Mouse (Mus musculus) hindbrain, postnatal 0 days (tissue): ENCODE results near the gene Pparg. TPM values are rescaled to one million over a fixed set of nuclear protein-coding genes. Genes with fewer than 3 reads are reported as not detected.

Experiments used
- ATAC-seq: fragments of 200-750 bp; cut with Nextera tagmentation; 2 replicates; pipeline ENCODE4 v1.8.0; 2017; ENCODE audit warnings: mild to moderate bottlenecking, moderate TSS enrichment, moderate library complexity
- DNase-seq: peaks from one replicate; pipeline ENCODE4 v3.0.0-alpha.2; 2015; ENCODE audit warnings: low spot score
- H3K27ac ChIP-seq: fragments of 300-500 bp; sonication (generic); 2 replicates; pipeline ENCODE4 v1.5.1; 2014; ENCODE audit warnings: mild to moderate bottlenecking
- H3K27me3 ChIP-seq: fragments of 300-500 bp; sonication (generic); 2 replicates; pipeline ENCODE4 v1.6.1; 2014; ENCODE audit warnings: low read length, mixed read lengths; ENCODE audit not compliant: insufficient read depth
- H3K36me3 ChIP-seq: fragments of 300-500 bp; sonication (generic); 2 replicates; pipeline ENCODE4 v1.6.1; 2014; ENCODE audit warnings: low read length, mixed read lengths; ENCODE audit not compliant: insufficient read depth
- H3K4me1 ChIP-seq: fragments of 300-500 bp; sonication (generic); 2 replicates; pipeline ENCODE4 v1.6.1; 2014; ENCODE audit warnings: antibody characterized with exemption, low read length, mixed read lengths; ENCODE audit not compliant: insufficient read depth
- H3K4me2 ChIP-seq: fragments of 300-500 bp; sonication (generic); 2 replicates; pipeline ENCODE4 v1.6.1; 2014; ENCODE audit warnings: low read depth, mild to moderate bottlenecking, low read length, moderate library complexity, mixed read lengths
- H3K4me3 ChIP-seq: fragments of 300-500 bp; sonication (generic); 2 replicates; pipeline ENCODE4 v1.5.1; 2014; ENCODE audit warnings: low read length
- H3K9ac ChIP-seq: fragments of 300-500 bp; sonication (generic); replicated peaks from 2 replicates; pipeline ENCODE4 v1.6.1; 2014; ENCODE audit warnings: mild to moderate bottlenecking, low read length, moderate library complexity, mixed read lengths
- H3K9me3 ChIP-seq: fragments of 300-500 bp; sonication (generic); 2 replicates; pipeline ENCODE4 v1.6.1; 2016; ENCODE audit warnings: low read length, mixed read lengths
- CTCF ChIP-seq: IDR thresholded peaks from 2 replicates; pipeline ENCODE4 v1.5.1; 2016; ENCODE audit warnings: antibody characterized with exemption, control low read depth, low read depth
- WGBS: fragments of 180-500 bp; shearing (Covaris S2); extraction: QIAGEN DNeasy Blood & Tissue Kit; methylation state at CpG from one replicate; pipeline ENCODE4 v1.1.7; 2014; 5-methylcytosine and 5-hydroxymethylcytosine counted together
- polyA plus RNA-seq: library from polyadenylated mRNA; unstranded; fragments of >200 nt; fragmentation: Nextera tagmentation; extraction: Ambion mirVana; gene quantifications from 2 replicates; pipeline ENCODE4 v1.2.1, GENCODE M21; 2015
- total RNA-seq: library from RNA; depleted of rRNA; stranded (reverse); fragments of >200 nt; gene quantifications from 2 replicates; pipeline ENCODE4 v1.2.3, GENCODE M21; 2014

The Pparg gene
- total and polyA plus RNA-seq, 2 experiments from 2014 or later = 0.26 to 0.46 TPM

GRCm38 (mm10) chr6:115424433-115424832 is 63.7 kb downstream of the Pparg start:
- H3K9me3 ChIP-seq = no peaks in the 10 kb centered on the region
- H3K4me1 ChIP-seq = no peaks in the 10 kb centered on the region
- H3K27me3 ChIP-seq = no peaks in the 10 kb centered on the region
- H3K27ac ChIP-seq = no peak overlapping the region
- H3K9ac ChIP-seq = no peak overlapping the region
- no peak overlapping the region for H3K4me2 ChIP-seq
- no peak overlapping the region for H3K4me3 ChIP-seq
- 76% methylated on average over 3 of the region's 3 CpGs for WGBS
- DNase-seq (no peak), ATAC-seq (no peak)
- no peak for TF ChIP-seq CTCF
- no peaks in the 10 kb centered on the region for H3K36me3 ChIP-seq

GRCm38 (mm10) chr6:115432726-115433125 is 72.0 kb downstream of the Pparg start:
- WGBS = 60% methylated on average over 2 of the region's 2 CpGs
- Histone ChIP-seq H3K4me2 (no peak overlapping the region), H3K9me3 (no peaks in the 10 kb centered on the region), H3K4me1 (no peaks in the 10 kb centered on the region), H3K36me3 (no peaks in the 10 kb centered on the region), H3K9ac (no peak overlapping the region), H3K27me3 (no peaks in the 10 kb centered on the region), H3K4me3 (no peak overlapping the region), H3K27ac (no peak overlapping the region)
- DNase-seq = no peak
- no peak for ATAC-seq
- no peak for TF ChIP-seq CTCF

GRCm38 (mm10) chr6:115434054-115434453 is 73.3 kb downstream of the Pparg start:
- Histone ChIP-seq H3K9ac (no peak overlapping the region), H3K36me3 (no peaks in the 10 kb centered on the region), H3K27me3 (no peaks in the 10 kb centered on the region), H3K9me3 (no peaks in the 10 kb centered on the region), H3K27ac (no peak overlapping the region), H3K4me1 (no peaks in the 10 kb centered on the region), H3K4me2 (no peak overlapping the region), H3K4me3 (no peak overlapping the region)
- ATAC-seq = no peak
- no peak for TF ChIP-seq CTCF
- WGBS = 89% methylated on average over 1 of the region's 1 CpGs
- no peak for DNase-seq

- 81% methylated on average over 2 of the region's 2 CpGs for WGBS
- H3K27me3 ChIP-seq = no peaks in the 10 kb centered on the region
- H3K27ac ChIP-seq = no peak overlapping the region
- DNase-seq (no peak), ATAC-seq (no peak)
- no peak overlapping the region for H3K4me2 ChIP-seq
- no peaks in the 10 kb centered on the region for H3K9me3 ChIP-seq
- H3K36me3 ChIP-seq = no peaks in the 10 kb centered on the region
- TF ChIP-seq CTCF = no peak
- no peak overlapping the region for H3K9ac ChIP-seq
- H3K4me1 ChIP-seq = no peaks in the 10 kb centered on the region
- H3K4me3 ChIP-seq = no peak overlapping the region
Observed at GRCm38 (mm10) chr6:115434816-115435215, 74.1 kb downstream of the Pparg start.

- no peak for TF ChIP-seq CTCF
- H3K9ac ChIP-seq = no peak overlapping the region
- WGBS = 83% methylated on average over 5 of the region's 5 CpGs
Observed at GRCm38 (mm10) chr6:115440231-115441006, 79.7 kb downstream of the Pparg start.

GRCm38 (mm10) chr6:115452501-115452900 is 91.8 kb downstream of the Pparg start:
- 66% methylated on average over 1 of the region's 1 CpGs for WGBS
- Histone ChIP-seq H3K27ac (no peak overlapping the region), H3K4me2 (no peak overlapping the region), H3K9me3 (no peaks in the 10 kb centered on the region), H3K36me3 (no peaks in the 10 kb centered on the region), H3K4me1 (no peaks in the 10 kb centered on the region), H3K27me3 (no peaks in the 10 kb centered on the region), H3K9ac (no peak overlapping the region), H3K4me3 (no peak overlapping the region)
- no peak for ATAC-seq
- no peak for DNase-seq
- TF ChIP-seq CTCF = no peak

More at GRCm38 (mm10) chr6:115440231-115441006, 79.7 kb downstream of the Pparg start:
- DNase-seq (no peak), ATAC-seq (no peak)
- no peaks in the 10 kb centered on the region for H3K4me1 ChIP-seq
- H3K27ac ChIP-seq = no peak overlapping the region
- H3K27me3 ChIP-seq = no peaks in the 10 kb centered on the region
- no peaks in the 10 kb centered on the region for H3K9me3 ChIP-seq
- H3K4me2 ChIP-seq = no peak overlapping the region
- H3K4me3 ChIP-seq = no peak overlapping the region
- H3K36me3 ChIP-seq = no peaks in the 10 kb centered on the region

- Histone ChIP-seq H3K4me1 (no peaks in the 10 kb centered on the region), H3K27ac (no peak overlapping the region), H3K27me3 (no peaks in the 10 kb centered on the region), H3K9ac (no peak overlapping the region), H3K9me3 (no peaks in the 10 kb centered on the region), H3K4me2 (no peak overlapping the region), H3K36me3 (no peaks in the 10 kb centered on the region), H3K4me3 (no peak overlapping the region)
- 85% methylated on average over 16 of the region's 16 CpGs for WGBS
- TF ChIP-seq CTCF = no peak
- ATAC-seq = no peak
- peak; percentile 9 for DNase-seq
Observed at GRCm38 (mm10) chr6:115462743-115463337, 102.1 kb downstream of the Pparg start.
